Mouse (Mus musculus) testis, postnatal 10 days (tissue): ENCODE results near the gene Cldn7.
"Not testable (repeated sequence)": the region's sequence is repeated elsewhere in the genome, so short reads cannot be mapped to it uniquely, and the experiment has no call there.

Experiments
- DNase-seq: peaks from one replicate; pipeline ENCODE4 v3.0.0; 2021; ENCODE audit warnings: low spot score

The Cldn7 gene

DNA sequence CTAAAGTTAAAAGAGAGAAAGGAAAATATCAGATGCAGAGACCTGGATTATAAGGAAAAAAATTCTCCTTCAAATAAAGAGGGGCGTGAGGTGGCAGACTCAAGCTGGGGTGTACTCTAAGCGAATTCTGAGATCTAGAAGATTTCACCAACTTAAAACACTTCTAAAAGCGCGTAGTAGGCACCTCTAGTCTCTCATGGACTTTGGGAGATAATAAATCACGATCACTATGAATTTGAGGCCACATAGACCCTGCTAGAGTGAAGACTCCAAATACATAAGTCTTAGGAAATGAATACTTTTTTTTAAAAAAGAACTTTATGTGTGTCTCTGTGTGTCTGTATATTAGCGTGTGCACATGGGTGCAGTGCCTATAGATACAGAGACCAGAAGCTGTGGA is 51.1 kb downstream of the Cldn7 start:
- DNase-seq = no peak

DNA sequence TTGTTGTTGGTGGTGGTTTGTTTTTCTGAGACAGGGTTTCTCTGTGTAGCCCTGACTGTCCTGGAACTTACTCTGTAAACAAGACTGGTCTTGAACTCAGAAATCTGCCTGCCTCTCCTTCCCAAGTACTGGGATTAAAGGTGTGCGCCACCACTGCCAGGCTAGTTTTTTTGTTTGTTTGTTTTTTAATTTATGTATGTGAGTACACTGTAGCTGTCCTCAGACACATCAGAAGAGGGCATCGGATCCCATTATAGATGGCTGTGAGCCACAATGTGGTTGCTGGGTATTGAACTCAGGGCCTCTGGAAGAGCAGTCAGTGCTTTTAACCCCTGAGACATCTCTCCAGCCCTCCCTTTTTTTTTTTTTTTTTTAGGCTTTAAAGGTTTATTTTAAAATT is 51.6 kb downstream of the Cldn7 start:
- not testable (repeated sequence) for DNase-seq

DNA sequence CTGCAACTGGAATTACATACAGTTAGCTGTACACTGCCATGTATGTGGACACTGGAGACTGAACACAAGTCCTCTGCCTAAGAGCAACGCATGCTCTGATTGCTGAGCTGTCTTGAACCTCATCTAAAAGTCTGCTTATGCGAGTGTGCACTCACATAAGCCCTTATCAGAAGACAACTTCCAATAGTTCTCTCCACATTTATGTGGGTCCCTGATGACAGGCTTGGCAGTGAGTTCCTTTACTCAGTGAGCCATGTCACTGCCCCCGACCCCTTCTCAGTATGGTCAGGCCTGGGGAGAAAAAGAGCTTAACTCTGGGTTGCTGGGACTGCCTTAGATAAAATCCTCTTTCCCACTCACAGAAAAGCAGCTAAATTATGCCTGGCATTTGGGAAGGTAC is 52.1 kb downstream of the Cldn7 start, which contains the start of gene Dlg4:
Dlg4 (plus strand) TSS at position 274 of the 400 bp plus-strand sequence.
- DNase-seq = no peak

DNA sequence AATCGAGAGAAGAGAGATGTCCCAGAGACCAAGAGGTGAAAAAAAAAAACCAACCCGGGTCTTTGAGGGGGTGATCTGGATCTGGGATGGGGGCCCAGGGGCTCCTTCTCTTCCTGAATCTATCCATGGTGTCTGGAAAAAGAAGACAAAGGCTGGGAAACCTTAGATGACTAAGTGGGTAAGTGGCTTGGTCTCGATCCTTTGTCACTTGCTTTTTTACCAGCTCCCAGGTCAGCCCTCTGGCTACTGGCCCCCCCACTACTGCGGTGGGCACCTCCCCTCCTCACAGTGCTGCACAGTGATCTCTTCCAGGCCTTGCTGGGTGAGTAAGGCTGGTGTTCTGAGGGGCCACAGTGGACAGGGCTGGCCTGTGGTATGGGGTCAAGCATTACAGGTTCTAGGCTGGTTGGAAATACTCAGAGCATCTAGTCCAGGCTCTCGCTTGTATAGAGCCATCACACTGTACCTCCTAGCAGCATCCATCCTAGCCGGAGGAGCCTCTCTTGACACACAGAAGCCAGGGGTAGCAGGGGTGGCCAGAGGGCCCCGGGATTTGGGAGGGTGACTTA is 52.7 kb downstream of the Cldn7 start:
- no peak for DNase-seq
